Mouse (Mus musculus) gonadal fat pad, adult 2 months (tissue): ENCODE data around the gene Frmd4b. TPM values are rescaled to one million over a fixed set of nuclear protein-coding genes. Genes with fewer than 3 reads are reported as not detected.

Source experiments
- DNase-seq: peaks from one replicate; pipeline ENCODE4 v3.0.0-alpha.2; 2012; ENCODE audit warnings: low read depth
- polyA plus RNA-seq: library from polyadenylated mRNA; depleted of rRNA; stranded (reverse); fragments of >200 nt; gene quantifications from 2 replicates; pipeline ENCODE4 v1.2.3, GENCODE M21; 2012; rRNA removed

Frmd4b gene
- polyA plus RNA-seq: 10.7 and 11.3 TPM in 2 replicates

DNA sequence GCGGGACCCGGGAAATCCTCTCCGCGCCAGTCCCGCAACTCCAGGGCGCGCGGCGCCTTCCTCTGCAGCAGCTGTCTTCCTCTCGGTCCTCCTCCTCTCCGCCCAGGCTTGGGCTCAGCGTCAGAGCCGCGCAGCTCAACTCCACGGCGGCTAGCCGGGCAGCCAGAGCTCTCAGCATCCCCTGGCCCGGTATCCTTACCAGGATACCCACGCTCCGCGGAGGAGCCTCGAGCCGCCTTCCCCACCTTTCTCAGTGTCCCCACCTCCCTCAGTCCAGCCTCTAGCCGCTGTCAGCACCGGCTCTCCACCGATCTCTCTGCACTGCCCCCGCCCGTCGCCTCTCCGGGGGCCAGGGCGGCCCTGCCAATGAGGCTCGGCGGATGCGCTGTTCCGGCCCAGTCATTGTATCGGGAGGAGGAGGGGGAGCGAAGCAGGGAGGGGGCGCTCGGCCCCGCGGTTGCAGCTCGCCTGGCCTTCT, at the start of gene Frmd4b:
Gene Frmd4b (minus strand): TSS at position 276 of the 478 bp plus-strand sequence.
- DNase-seq: no peak

DNA sequence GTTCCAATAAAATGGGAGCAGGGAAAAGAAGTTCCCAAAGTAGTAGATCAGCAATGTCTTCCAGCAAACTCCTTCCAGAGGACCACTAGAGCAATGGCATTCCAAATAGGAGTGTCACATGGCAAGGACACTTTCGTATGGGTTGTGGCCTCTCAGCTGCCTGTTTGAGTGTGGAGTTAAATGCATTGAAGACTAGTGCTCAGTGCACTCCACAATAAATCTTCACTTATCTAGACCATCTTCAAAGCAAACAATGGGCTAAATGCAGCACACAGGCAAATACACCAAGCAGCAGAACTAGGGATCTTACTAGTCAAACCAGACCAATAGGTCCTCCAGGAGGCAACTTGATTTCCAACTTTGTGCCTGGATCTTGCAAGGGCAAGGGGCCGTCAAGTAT, 49.1 kb upstream of the Frmd4b start:
- no peak for DNase-seq

DNA sequence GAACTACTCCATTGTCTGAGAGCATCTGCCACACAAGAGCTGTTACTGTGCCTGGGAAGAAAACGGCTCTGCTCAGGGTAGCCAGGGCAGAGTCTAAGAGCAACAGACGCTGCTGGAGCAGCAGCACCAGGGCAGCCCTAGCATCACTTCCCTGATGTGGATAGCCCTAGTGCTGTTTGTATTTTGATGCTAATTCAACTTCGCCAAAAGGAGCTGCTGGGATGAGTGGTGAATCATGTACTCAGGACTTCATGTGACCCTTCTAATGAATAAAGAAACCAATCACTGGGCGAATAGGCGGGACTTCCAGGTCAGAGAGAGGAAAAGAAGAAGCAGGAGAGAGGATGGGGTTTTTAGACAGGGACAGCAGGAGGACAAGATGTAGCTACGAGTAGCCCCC, 41.6 kb upstream of the Frmd4b start:
- no peak for DNase-seq

DNA sequence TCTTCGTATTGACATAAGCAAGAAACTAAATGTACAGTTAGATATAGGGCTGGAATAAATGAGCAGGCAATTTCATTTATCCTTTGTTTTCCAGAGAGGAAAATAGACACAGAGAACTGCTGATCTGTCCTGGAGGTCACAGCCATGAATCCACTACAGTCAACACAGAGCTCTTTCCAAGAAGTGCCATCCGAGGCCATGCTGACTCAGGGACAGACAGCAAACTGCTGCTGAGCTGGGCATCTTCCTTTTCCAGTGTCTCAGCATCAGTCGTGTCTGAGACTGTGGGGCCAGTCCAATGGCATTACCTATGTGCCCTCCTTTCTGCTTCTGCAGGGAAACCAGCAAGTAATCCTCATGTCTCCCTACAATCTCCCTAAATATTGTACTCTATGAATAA, 38.6 kb upstream of the Frmd4b start:
- no peak for DNase-seq

DNA sequence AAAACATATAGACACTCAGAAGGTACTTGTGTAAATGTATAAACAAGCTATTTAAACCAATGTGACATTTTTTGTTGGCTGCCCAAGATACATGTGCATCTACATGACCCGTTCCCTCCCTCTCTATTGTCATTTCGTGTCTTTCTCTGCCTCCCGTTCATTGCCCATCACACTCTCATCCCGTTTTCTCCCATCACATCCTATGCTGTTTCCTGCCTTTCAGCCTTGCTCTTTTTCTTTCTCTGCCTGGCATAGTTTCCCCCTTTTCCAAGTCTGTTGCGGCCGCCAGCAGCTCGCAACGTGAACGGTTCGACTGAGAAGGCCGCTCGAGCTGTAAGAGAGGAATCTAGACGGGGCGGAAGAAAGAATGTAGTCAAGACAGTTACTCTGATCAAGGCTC, 30.2 kb upstream of the Frmd4b start:
- no peak for DNase-seq

DNA sequence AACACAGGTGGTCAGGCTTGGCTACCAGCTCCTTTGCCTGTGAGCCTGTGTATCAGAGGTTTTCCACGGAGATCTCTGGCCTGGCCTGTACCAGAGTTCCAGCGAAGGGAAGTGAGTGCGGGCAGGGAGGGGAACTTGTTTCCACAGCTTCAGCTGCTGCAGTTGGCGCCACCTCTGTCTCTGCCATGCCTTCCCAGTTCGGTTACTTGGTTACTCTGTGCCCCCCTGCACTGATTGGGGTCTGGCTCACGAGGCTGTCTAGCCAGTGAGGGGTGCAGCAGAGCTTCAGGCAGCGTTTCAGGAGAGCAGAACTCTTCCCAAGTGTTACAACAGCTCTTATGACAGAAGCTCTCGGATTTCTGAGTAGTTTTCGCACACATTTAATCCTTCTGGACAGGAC, 6.0 kb upstream of the Frmd4b start:
- no peak for DNase-seq

DNA sequence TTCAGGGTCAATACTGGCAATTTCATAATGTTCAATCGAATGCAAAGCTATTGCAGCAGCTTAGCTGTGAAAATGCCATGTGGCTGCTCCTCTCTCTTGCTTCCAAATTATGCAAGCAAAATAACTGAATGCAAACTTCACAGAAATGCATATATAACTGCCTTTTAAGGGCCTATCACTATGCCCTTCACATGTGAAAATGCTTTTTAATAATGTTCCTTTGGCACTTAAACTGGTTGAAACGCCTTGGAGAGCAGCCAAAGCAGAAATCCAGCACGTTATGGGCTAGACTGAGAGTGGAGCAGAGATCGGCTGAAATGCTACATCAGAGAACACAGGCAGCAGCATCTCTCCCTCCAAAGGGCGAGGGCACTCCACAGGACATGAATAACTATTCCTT, 4.9 kb upstream of the Frmd4b start:
- no peak for DNase-seq

DNA sequence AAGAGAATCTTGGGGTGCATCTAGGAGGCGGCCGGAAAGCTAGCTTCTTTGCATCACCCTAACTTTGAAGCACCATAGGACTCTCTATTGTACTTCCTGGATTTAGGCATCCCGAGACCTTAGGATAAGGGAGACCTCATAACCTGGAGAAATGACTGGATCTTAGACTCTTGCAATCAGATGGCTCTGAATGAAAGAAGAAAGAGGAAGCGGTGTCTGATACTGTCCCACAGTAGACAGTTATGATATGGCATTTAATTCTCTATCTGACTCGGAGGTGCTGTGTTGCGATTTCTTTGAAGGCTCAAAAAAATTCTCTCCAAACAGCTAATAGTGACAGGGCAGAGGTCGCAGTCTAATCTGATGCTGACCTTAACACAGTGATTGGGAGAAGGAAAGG, 433 bp upstream of the Frmd4b start:
- no peak for DNase-seq

DNA sequence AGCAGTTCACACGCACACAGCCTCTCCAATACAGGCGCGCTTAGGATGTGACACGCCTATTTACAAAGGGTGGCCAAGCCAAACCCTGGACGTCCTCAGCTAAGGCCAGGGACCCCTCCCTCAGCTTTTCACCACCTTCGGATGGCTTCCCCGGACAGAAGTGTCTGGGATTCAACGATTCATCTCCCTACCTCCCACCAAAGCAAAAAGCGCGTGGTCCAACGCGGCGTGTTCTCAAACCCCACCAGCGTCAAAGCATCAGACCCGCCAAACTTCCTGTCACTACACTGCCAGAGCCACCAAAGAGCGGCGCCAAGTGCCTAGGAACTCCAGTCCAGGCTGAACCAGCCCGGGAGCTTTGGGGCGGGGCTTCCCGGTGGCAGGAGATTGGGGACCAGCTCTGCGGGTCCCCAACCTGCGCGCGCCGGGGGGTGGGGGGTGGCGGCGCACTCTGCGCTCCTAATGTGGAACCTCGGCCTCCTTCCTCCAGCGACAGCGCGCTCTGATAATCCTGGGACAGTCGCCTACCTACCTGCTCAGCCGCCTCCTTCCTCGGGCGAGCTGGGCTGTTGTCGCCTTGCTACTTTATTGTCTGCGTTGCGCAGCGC, 579 bp downstream of the Frmd4b start:
- no peak for DNase-seq

DNA sequence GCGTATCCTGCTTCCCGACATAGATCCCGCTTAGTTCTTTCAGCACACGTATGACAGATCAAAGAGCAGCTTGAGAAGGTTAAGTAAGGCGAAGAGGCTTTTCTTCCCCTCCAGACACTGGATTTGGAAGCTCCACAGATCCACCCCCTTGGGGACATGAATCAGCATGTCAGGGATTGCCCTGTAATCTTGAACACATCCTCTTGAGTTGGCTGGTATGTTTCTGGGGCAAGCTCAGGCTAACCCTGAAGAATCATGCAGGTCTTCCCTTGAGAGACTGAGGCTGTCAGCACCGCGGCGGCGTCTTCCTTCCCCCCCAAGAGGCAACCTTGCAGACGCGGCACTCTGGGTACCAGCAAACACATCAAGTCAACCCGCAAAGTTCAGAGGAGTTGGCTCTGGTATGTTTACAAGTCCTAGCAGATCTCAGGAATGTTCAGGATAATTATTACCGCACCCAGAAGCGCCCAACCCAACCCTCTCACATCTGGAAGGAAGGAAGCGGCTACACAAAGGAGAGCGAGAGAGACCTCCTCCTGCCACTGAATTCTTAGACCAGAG, 1.4 kb downstream of the Frmd4b start:
- peak; percentile 79 for DNase-seq

DNA sequence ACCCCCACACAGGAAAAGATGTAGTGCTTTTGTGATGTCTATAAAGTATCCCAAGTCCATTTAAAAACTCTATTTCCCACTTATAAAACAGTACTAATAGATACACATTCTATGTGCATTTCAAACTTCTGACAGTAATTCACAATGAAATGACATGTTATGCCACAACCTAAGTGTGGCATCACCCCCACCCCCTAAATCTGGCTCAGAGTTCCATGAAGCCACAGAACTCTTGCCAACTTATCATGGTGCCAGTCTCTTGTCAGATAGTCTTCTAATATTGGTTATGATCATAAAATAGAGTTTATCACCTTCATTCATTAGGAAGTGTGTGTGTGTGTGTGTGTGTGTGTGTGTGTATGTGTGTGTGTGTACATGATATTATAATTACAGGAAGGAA, 3.2 kb downstream of the Frmd4b start:
- no peak for DNase-seq

DNA sequence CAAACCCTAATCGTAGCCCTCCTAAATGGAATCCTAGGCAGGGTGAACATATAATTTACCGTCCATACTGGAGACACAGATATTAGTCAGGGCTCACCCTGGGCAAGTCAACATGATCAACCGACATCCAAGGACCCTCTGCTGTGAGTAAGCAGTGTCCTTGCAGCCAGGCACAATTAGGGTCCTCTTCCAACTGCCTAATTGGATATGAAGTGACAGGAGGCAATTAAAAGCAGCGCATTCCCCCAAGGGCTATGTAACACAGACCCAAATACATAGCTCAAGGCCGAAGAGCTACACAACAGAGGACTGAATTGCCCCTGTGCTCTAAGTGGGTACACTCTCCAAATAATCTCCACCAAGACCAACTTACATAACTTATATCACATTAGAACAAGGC, 4.5 kb downstream of the Frmd4b start:
- no peak for DNase-seq

DNA sequence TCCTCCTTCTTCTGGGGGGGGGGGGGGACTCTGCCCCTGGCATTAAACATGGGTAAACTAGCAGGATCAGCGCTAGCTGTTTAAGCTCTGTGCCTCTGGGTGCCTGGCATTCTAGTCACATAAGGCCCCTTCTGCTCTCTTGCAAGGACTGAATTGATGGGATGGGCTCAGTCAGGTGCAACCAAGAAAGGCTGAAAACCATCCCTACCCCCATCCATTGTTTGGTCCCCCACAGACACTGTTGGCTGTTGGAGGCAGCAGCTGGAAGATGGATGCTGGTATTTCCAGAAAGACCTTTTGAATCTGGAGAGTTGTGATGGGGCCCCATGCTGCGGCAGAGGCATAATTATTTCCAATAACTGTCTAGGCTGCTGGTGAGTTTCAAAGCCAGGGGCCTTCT, 7.3 kb downstream of the Frmd4b start:
- DNase-seq: no peak

DNA sequence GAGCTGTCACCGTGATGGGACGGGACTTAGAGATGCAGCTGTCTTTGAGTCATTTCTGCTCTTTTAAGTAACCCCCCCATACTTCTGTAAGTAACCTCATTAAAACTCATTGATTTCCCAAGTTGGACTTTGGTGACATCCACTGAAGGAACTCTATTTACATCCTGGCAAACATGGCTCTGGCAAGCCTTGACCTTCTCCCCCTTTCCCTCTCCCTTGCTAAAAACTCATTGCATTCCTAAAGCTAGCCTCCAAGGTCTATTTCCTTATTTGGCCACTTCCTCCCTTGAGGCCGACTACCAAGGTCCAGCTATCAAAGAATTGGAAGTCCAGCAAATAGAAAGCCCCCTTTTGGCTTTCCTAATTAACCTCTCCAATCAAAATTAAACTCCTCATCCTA, 9.7 kb downstream of the Frmd4b start:
- no peak for DNase-seq

DNA sequence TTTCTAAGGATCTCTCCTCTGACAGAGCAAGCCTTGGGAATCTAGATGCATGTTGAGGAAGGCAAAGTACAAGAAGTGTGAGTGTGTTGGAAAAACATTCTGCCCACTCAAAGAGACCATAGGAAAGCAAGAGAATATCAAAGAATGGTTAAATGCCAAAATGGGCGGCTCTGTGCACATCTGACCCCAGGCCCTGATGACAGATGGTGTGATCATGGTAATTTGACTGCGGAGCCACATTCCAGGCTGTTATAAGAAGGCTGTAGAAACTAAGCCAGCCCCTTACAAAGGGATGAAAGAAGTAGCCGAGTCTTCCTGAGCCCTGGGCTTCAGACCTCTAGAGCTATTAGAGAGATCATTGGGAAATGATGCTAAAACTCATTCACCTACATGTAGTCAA, 22.1 kb downstream of the Frmd4b start:
- DNase-seq: no peak

DNA sequence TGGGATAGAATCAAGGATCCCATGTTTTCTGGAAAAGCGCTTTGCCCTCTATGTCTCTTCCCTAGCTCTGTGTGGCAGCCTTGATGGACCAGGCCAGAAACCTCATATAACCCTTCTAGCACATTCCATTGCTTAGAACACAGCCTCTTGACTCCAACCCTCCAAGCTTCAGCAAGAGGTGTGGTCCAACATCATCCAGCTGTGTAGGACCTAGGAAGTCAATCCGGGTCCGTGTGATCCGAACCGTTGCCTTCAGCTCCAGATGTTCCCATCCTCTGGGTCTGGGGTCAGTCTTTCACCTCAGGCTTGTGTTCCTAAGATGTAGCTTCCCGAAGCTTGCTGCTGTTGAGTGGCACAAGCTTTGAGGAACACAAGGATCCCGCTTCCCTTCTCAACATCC, 22.8 kb downstream of the Frmd4b start:
- no peak for DNase-seq

DNA sequence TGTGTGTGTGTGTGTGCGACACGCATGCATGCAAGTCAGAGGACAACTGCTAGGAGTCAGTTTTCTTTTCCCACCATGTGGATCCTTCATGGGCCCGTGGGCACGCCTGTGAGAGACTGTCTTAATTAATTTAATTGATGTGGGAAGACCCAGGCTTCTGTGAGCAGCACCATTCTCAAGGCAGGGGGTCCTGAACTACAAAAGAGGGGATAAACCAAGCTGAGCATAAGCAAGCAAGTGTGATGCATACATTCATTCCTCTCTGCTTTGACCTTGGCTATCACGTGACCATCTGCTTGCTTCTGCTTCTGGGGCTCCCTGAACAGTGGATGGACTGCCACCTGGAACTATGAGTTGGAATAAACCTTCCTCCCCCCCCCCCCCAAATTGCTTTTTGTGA, 27.1 kb downstream of the Frmd4b start:
- no peak for DNase-seq

DNA sequence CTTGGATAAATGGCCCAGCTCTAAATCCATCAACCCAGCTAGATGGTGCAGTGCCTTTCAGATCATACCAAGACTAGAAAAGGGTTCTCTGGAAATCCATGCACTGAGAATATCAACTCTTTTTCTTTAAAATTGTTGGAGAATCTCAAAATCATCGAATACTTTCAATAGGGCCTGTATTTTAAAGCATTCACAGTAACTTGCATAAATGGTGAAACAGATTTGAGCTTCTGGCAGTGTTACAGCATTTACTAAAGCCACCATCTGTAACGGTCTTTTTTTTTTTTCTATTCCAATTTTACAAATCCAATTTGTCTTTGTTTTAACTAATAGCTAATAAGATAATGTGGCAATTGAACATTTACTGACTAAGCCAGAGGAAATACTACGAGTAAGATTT, 27.8 kb downstream of the Frmd4b start:
- no peak for DNase-seq

DNA sequence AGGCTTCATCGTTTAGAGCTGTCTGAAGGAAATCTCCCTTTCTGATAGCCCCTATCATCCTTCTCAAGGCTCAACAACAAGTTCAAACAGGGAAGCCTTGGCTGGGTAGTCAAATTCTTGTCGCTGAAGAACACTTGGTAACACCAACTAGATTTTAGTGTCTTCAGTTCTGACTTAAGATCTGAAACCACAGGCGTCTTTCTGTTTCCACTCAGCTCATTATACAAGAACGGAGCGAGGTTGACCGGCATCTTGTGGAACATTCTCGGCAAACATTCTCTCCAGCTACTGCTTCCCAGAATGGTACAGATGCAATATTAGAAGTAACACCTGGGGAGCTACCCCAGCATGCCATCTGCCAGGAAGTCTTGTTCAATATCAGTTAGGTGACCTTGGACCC, 28.3 kb downstream of the Frmd4b start:
- no peak for DNase-seq

DNA sequence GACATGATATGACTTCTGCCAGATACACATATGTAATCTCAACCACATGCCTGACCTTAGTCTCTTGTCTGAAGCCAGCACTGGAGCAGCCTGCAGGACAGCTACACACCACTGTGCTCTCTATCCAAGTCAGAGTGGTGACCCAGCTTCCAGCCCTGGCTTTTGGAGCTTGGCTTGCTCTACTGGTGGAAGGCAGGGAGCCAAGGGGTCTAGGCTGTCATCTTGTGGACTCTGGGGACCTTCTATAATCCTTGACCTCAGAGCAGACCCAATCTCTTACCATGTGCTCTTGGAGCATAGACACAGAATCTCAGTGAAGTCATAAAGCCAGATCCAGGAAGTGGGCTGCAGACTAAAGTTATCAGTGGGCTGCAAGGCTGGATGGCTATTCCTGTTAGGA, 30.7 kb downstream of the Frmd4b start:
- DNase-seq: no peak

DNA sequence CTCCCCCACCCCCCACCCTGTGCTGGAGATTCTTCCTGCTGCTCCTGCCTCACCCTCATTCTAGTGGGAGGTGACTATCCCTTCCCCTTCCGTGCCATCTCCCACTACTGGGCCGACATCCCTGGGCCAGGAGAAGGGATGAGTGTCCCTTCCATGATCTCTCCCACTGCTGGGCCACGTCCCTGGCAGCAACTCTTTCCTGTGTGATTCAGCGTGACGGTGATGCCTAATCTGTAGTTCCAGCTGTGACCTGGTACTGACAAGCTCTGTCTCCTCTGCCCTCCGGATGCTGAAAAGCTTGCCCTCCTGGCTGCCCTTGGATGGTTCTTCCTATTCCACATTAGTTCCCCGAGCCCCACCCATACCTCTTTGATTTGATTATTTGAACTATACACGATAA, 31.3 kb downstream of the Frmd4b start:
- no peak for DNase-seq

DNA sequence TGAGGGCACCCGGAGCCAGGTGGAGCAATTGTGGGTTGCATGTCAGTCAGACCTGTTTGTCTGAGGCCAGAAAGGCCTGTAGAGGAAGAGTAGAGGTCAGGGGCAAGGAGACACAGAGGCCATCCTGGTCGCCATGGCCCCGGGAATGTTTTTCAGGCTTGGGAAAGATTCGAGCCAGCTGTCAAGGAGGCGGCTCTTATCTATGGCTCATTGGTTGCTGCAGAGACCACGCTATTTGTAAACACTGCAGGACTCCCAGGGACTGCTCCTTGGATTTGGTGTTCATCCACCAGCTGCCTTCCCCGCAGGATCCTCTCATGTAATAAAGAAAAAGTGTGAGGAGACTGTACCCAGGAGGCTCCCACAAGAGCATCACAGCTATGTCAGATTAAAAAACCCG, 34.6 kb downstream of the Frmd4b start:
- DNase-seq: no peak

DNA sequence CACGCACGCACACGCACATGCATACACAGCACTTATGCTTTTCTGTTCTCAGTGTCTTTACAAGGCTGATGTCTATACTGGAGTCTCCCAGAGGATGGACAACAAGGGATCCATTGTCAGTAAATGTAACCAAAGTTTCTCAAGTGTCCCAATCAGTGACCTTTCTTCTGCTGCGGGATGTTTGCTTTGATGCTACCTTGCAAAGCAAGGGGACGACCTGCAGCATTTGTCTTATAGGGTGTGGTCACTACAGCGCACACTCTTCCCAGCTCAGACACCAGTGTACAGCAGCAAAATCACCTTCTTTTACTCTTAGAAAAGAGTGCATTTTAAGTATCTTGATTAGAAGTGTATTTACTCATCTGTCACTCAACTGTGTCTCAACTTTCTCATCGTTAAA, 35.4 kb downstream of the Frmd4b start:
- no peak for DNase-seq

DNA sequence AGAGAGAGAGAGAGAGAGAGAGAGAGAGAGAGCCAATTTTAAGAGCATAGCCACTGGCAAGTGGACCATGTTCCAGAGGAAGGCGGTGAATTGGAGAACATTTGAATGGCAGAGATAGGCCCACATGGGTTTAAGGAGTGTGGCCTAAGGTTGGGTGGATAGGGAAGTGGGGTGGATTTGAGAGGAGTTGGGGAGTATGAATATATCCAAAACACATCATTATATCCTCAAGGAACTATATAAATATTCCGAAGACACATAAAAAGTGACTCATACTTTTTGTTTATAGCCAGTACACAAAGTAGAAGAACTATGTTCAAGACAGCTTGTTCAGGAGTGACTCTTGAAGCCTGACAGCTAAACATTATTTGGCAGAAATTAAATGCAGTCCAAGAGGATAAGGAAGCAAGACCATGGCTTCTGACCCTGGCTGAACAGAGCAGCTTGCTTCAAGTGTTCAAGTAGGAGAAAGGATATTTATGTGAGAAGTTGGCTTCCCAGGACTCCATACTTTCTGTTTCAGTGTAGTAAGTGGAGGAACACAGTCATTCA, 36.8 kb downstream of the Frmd4b start:
- DNase-seq: no peak
